Mouse (Mus musculus): ENCODE measurements at regions not wholly inside any gene's neighbourhood (a gene's known extent, or its start where the extent isn't known, plus 50 kb on each side); places are given as distances from the start of the nearest gene placed in this dataset.

DNA sequence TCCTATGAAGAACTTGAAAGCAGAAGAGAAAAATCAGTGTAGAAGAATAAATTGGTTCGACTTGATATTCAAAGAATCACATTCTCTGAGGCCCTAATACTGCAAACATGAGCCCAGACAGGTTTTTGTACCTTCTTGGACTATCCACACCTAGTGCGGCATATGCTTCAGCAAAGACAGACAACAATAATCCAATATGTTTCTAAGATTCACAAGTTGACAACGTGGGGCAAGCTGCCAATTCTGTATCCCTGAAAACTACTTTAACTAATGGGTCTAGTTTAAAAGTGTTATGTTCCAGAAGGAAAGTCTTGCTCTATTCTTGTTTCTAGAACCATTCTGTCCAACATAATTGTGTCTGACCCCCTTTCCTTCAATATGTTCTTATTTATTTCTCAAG is 796.0 kb downstream of the Cypt12 start:
- no peak for DNase-seq (ENCODE audit: extremely low read depth)
- no peak for TF ChIP-seq CHD1 (IDR thresholded peaks at IDR 0.05; ENCODE audit: low read depth, low read length)
- no peak for TF ChIP-seq ELF1 (IDR thresholded peaks at IDR 0.05; ENCODE audit: low read depth, low read length)
- TF ChIP-seq USF1 (IDR thresholded peaks at IDR 0.05; ENCODE audit: low read depth, low read length) = no peak
- no peak for TF ChIP-seq ZMIZ1 (IDR thresholded peaks at IDR 0.05; ENCODE audit: low read depth, low read length)
- no peak for TF ChIP-seq MXI1 (IDR thresholded peaks at IDR 0.05; ENCODE audit: low read depth, low read length)
- TF ChIP-seq ETS1 (conservative IDR thresholded peaks at IDR 0.05; ENCODE audit: low read depth, low read length) = no peak
- no peak for TF ChIP-seq HCFC1 (IDR thresholded peaks at IDR 0.05; ENCODE audit: low read depth, low read length)
- TF ChIP-seq NELFE (IDR thresholded peaks at IDR 0.05; ENCODE audit: low read depth, low read length) = no peak
- TF ChIP-seq RAD21 (IDR thresholded peaks at IDR 0.05; ENCODE audit: low read depth, low read length) = no peak
- no peak for TF ChIP-seq TCF12 (IDR thresholded peaks at IDR 0.05; ENCODE audit: low read depth, low read length)
- TF ChIP-seq RCOR1 (conservative IDR thresholded peaks at IDR 0.05; ENCODE audit: low read depth, low read length) = no peak
- no peak for TF ChIP-seq TBP (conservative IDR thresholded peaks at IDR 0.05; ENCODE audit: low read depth, low read length)
- TF ChIP-seq CHD2 (IDR thresholded peaks at IDR 0.05; ENCODE audit: low read length) = no peak
- TF ChIP-seq USF2 (conservative IDR thresholded peaks at IDR 0.05; ENCODE audit: low read depth, low read length) = no peak
- no peak for TF ChIP-seq BHLHE40 (IDR thresholded peaks at IDR 0.05; ENCODE audit: low read depth, low read length)
- no peak for TF ChIP-seq NRF1 (IDR thresholded peaks at IDR 0.05; ENCODE audit: low read depth, low read length)
- Histone ChIP-seq H3K4me2 (ENCODE audit: insufficient read depth, low read depth, poor library complexity, severe bottlenecking) (no peak overlapping the region), H3K4me3 (replicated peaks in 1 of 3; ENCODE audit: low read depth in 2 of 3, low read length in 2 of 3, poor library complexity in 1 of 3) (no peak overlapping the region), H3K79me2 (replicated peaks; ENCODE audit: control insufficient read depth, extremely low read depth, insufficient read depth, poor library complexity, severe bottlenecking) (no peaks in the 10 kb centered on the region), H3K9ac (ENCODE audit: insufficient read depth, low read depth) (no peak overlapping the region), H3K36me3 (replicated peaks in 1 of 2; ENCODE audit: control insufficient read depth in 1 of 2, insufficient read depth in 1 of 2, low read length in 1 of 2) (no peaks in the 10 kb centered on the region), H3K9me3 (replicated peaks; ENCODE audit: low read length) (no peaks in the 10 kb centered on the region), H3K4me1 (ENCODE audit: control insufficient read depth in 1 of 2, insufficient read depth in 2 of 2) (peaks cover 0 to 5% of the 10 kb centered on the region in 2 experiments; a peak in 1 of 4 replicates), H3K27me3 (replicated peaks) (no peaks in the 10 kb centered on the region), H3K27ac (ENCODE audit: insufficient read depth, low read depth) (no peak overlapping the region)
- in situ Hi-C loops (cut with MboI; ENCODE audit: low pct_ligation_motif_present, low pct_unique_long_range_greater_than_20kb, low sequenced_read_pairs) = no loop called here
- dilution Hi-C loops (cut with MboI; ENCODE audit: extremely low pct_ligation_motif_present, extremely low pct_unique_long_range_greater_than_20kb, low sequenced_read_pairs) = no loop called here

DNA sequence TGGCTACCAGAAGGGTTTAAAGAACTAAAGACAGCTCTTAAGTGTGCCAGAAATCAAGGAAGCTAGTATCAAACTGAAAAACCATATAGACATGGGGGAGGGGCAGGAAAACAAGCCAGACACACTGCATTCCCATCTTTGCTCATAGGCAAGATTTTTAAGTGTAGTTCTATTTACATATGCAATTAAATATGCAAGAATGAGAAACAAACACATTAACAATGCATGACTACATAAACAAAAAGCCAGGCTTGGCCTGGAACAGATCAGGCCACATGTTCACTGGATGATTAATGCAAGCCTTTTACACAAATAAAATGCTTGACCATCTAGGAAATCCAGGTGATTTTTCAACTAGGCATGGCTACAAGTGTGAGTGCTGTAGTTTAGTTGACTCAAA is 798.0 kb downstream of the Cypt12 start:
- no peaks in the 10 kb centered on the region for H3K9me3 ChIP-seq (replicated peaks; ENCODE audit: low read length)
- dilution Hi-C loops (cut with MboI; ENCODE audit: extremely low pct_ligation_motif_present, extremely low pct_unique_long_range_greater_than_20kb, low sequenced_read_pairs) = no loop called here
- H3K79me2 ChIP-seq (replicated peaks; ENCODE audit: control insufficient read depth, extremely low read depth, insufficient read depth, poor library complexity, severe bottlenecking) = no peaks in the 10 kb centered on the region
- no peak overlapping the region for H3K4me2 ChIP-seq (ENCODE audit: insufficient read depth, low read depth, poor library complexity, severe bottlenecking)
- H3K4me1 ChIP-seq (ENCODE audit: control insufficient read depth in 1 of 2, insufficient read depth in 2 of 2) = peaks cover 0 to 13% of the 10 kb centered on the region in 2 experiments; a peak in 2 of 4 replicates
- H3K27me3 ChIP-seq (replicated peaks) = no peaks in the 10 kb centered on the region
- in situ Hi-C loops (cut with MboI; ENCODE audit: low pct_ligation_motif_present, low pct_unique_long_range_greater_than_20kb, low sequenced_read_pairs) = no loop called here
- no peak overlapping the region for H3K9ac ChIP-seq (ENCODE audit: insufficient read depth, low read depth)
- H3K4me3 ChIP-seq (replicated peaks in 1 of 3; ENCODE audit: low read depth in 2 of 3, low read length in 2 of 3, poor library complexity in 1 of 3) = no peak overlapping the region
- no peak overlapping the region for H3K27ac ChIP-seq (ENCODE audit: insufficient read depth, low read depth)
- no peaks in the 10 kb centered on the region for H3K36me3 ChIP-seq (replicated peaks in 1 of 2; ENCODE audit: control insufficient read depth in 1 of 2, insufficient read depth in 1 of 2, low read length in 1 of 2)
- no peak for DNase-seq (ENCODE audit: extremely low read depth)
- TF ChIP-seq ZMIZ1 (IDR thresholded peaks at IDR 0.05; ENCODE audit: low read depth, low read length) (no peak), EP300 (IDR thresholded peaks at IDR 0.05; ENCODE audit: low read length) (no peak), ETS1 (conservative IDR thresholded peaks at IDR 0.05; ENCODE audit: low read depth, low read length) (no peak), ZC3H11A (IDR thresholded peaks at IDR 0.05; ENCODE audit: low read depth, low read length) (no peak), E2F4 (IDR thresholded peaks at IDR 0.05; ENCODE audit: insufficient replicate concordance, low read depth, low read length) (no peak), NRF1 (IDR thresholded peaks at IDR 0.05; ENCODE audit: low read depth, low read length) (no peak), PAX5 (IDR thresholded peaks at IDR 0.05; ENCODE audit: low read length) (no peak), NELFE (IDR thresholded peaks at IDR 0.05; ENCODE audit: low read depth, low read length) (no peak), IRF4 (IDR thresholded peaks at IDR 0.05; ENCODE audit: low read depth, low read length) (no peak), UBTF (IDR thresholded peaks at IDR 0.05; ENCODE audit: low read depth, low read length) (no peak), MAFK (IDR thresholded peaks at IDR 0.05; ENCODE audit: insufficient replicate concordance, low read length) (no peak), HCFC1 (IDR thresholded peaks at IDR 0.05; ENCODE audit: low read depth, low read length) (no peak), MYC (IDR thresholded peaks at IDR 0.05; ENCODE audit: low read depth, low read length) (no peak), JUND (conservative IDR thresholded peaks at IDR 0.05; ENCODE audit: low read depth, low read length) (no peak), TBP (conservative IDR thresholded peaks at IDR 0.05; ENCODE audit: low read depth, low read length) (no peak), MAX (IDR thresholded peaks at IDR 0.05; ENCODE audit: low read length) (no peak), USF2 (conservative IDR thresholded peaks at IDR 0.05; ENCODE audit: low read depth, low read length) (no peak)

All from CH12.LX (cell line).